Mouse (Mus musculus) hindbrain, embryonic 10.5 days (tissue): ENCODE results near the gene Igf1r. TPM values are rescaled to one million over a fixed set of nuclear protein-coding genes. Genes with fewer than 3 reads are reported as not detected.

Source experiments
- DNase-seq: peaks from one replicate; pipeline ENCODE4 v3.0.0-alpha.2; 2017; ENCODE audit warnings: low spot score
- H3K27ac ChIP-seq: fragments of 300-500 bp; sonication (generic); 2 replicates; pipeline ENCODE4 v1.5.1; 2016; ENCODE audit warnings: mild to moderate bottlenecking, moderate library complexity
- H3K27me3 ChIP-seq: fragments of 300-500 bp; sonication (generic); 2 replicates; pipeline ENCODE4 v1.6.1; 2016; ENCODE audit warnings: mild to moderate bottlenecking; ENCODE audit not compliant: poor library complexity, insufficient read depth, severe bottlenecking
- H3K36me3 ChIP-seq: fragments of 300-500 bp; sonication (generic); 2 replicates; pipeline ENCODE4 v1.6.1; 2016; ENCODE audit warnings: mild to moderate bottlenecking, moderate library complexity
- H3K4me1 ChIP-seq: fragments of 300-500 bp; sonication (generic); replicated peaks from 2 replicates; pipeline ENCODE4 v1.6.1; 2016; ENCODE audit warnings: mild to moderate bottlenecking
- H3K4me3 ChIP-seq: fragments of 300-500 bp; sonication (generic); 2 replicates; pipeline ENCODE4 v1.5.1; 2016; ENCODE audit warnings: mild to moderate bottlenecking, moderate library complexity
- H3K9me3 ChIP-seq: fragments of 300-500 bp; sonication (generic); 2 replicates; pipeline ENCODE4 v1.6.1; 2016; ENCODE audit warnings: mild to moderate bottlenecking, moderate library complexity
- WGBS: fragments of 180-500 bp; shearing (Covaris S2); methylation state at CpG from one replicate; pipeline ENCODE4 v1.1.7; 2016; 5-methylcytosine and 5-hydroxymethylcytosine counted together
- polyA plus RNA-seq: library from polyadenylated mRNA; unstranded; fragments of >200 nt; fragmentation: Nextera tagmentation; extraction: Ambion mirVana; gene quantifications from 2 replicates; pipeline ENCODE4 v1.2.1, GENCODE M21; 2016

Gene Igf1r
- polyA plus RNA-seq, 1 experiment from 2014 or later = 24.9 TPM

GRCm38 (mm10) chr7:68064647-68065362, 112.2 kb downstream of the Igf1r start:
- no peak overlapping the region for H3K4me3 ChIP-seq
- 0 out of 2 replicates have a peak, but pooled peaks cover 3% of the 10 kb centered on the region for H3K36me3 ChIP-seq
- no peaks in the 10 kb centered on the region for H3K9me3 ChIP-seq
- H3K27me3 ChIP-seq = no peaks in the 10 kb centered on the region
- no peak for DNase-seq
- 52% methylated on average over 11 of the region's 11 CpGs for WGBS
- peaks cover 45% of the 10 kb centered on the region for H3K4me1 ChIP-seq
- peak overlapping the region; percentile 30 for H3K27ac ChIP-seq

DNA sequence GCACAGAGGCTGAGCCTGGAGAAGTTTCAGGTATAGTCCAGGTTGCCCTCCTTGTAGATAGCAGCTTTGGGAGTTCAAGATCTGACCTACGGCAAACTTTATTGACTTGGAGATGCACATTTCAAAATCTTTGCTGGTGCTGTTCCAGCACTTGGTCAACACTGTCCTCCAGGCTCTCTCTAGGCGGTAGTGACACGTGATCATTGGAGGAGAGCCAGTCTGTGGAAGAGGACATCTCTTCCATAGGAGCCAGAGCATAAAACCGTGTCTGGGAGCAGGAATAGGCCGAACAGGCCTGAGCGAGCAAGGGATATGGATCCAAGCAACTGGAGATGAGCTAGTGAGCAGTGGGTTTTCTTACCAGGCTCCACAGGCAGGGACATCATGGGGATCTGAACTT, 113.3 kb downstream of the Igf1r start:
- Histone ChIP-seq H3K36me3 (0 out of 2 replicates have a peak, but pooled peaks cover 3% of the 10 kb centered on the region), H3K27me3 (no peaks in the 10 kb centered on the region), H3K4me1 (peaks cover 48% of the 10 kb centered on the region), H3K9me3 (no peaks in the 10 kb centered on the region), H3K27ac (no peak overlapping the region), H3K4me3 (no peak overlapping the region)
- 93% methylated on average over 6 of the region's 6 CpGs for WGBS
- no peak for DNase-seq

DNA sequence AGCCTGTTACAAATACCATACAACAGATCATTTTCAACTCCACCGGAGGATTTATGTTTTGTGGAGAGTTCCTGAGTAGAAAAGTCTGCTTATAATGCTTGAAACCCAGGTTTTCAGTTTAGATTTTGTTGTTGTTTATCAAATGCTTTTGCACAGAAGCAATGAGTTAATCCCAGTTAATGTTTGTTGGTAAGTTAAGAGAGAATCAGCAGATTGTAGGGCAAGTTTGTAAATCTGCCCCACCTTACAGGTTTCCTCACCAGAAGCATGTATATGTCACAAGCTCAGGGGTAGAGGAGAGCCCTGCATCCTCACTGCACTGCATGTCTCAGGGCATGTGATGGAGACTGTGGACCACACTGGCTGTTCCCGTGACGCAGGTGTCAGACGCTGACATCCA, 114.7 kb downstream of the Igf1r start:
- Histone ChIP-seq H3K4me3 (no peak overlapping the region), H3K27me3 (no peaks in the 10 kb centered on the region), H3K9me3 (no peaks in the 10 kb centered on the region), H3K27ac (no peak overlapping the region), H3K4me1 (peaks cover 47% of the 10 kb centered on the region), H3K36me3 (0 out of 2 replicates have a peak, but pooled peaks cover 3% of the 10 kb centered on the region)
- WGBS = 97% methylated on average over 4 of the region's 4 CpGs
- no peak for DNase-seq

- 0 out of 2 replicates have a peak, but pooled peaks cover 3% of the 10 kb centered on the region for H3K36me3 ChIP-seq
- WGBS = 87% methylated on average over 7 of the region's 7 CpGs
- no peak overlapping the region for H3K27ac ChIP-seq
- peaks cover 47% of the 10 kb centered on the region for H3K4me1 ChIP-seq
- DNase-seq = no peak
- no peak overlapping the region for H3K4me3 ChIP-seq
- H3K9me3 ChIP-seq = no peaks in the 10 kb centered on the region
- no peaks in the 10 kb centered on the region for H3K27me3 ChIP-seq
These were observed 116.7 kb downstream of the Igf1r start for GRCm38 (mm10) chr7:68069324-68069723.

- no peak overlapping the region for H3K27ac ChIP-seq
- WGBS = 65% methylated on average over 3 of the region's 3 CpGs
- H3K4me1 ChIP-seq = peaks cover 43% of the 10 kb centered on the region
- H3K4me3 ChIP-seq = no peak overlapping the region
- H3K36me3 ChIP-seq = 0 out of 2 replicates have a peak, but pooled peaks cover 3% of the 10 kb centered on the region
- DNase-seq = no peak
- H3K9me3 ChIP-seq = no peaks in the 10 kb centered on the region
- no peaks in the 10 kb centered on the region for H3K27me3 ChIP-seq
These were observed 117.4 kb downstream of the Igf1r start for GRCm38 (mm10) chr7:68070030-68070429.

DNA sequence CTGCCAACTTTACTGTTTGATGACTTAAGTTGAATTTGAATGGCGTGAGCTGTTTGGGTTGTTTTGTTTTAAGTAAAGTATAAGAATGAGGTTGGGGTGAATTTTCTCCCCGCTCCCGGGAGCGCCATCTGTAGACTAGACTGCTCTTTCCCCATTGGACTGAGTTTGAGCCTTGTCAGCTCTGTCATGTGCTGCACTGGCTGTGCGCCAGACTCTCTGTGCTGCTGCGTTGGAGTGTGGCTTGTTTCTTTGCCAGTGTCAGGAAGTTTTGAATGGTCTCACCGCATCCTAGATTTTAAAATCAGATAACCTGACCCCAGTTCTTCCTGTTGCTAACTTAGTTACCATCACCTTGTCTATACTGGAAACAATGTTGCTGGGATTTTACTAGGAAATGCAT, 118.0 kb downstream of the Igf1r start:
- no peaks in the 10 kb centered on the region for H3K27me3 ChIP-seq
- H3K4me3 ChIP-seq = no peak overlapping the region
- H3K4me1 ChIP-seq = peaks cover 46% of the 10 kb centered on the region
- 74% methylated on average over 7 of the region's 7 CpGs for WGBS
- 0 out of 2 replicates have a peak, but pooled peaks cover 3% of the 10 kb centered on the region for H3K36me3 ChIP-seq
- DNase-seq = no peak
- no peak overlapping the region for H3K27ac ChIP-seq
- no peaks in the 10 kb centered on the region for H3K9me3 ChIP-seq

GRCm38 (mm10) chr7:68071050-68071449, 118.4 kb downstream of the Igf1r start:
- 0 out of 2 replicates have a peak, but pooled peaks cover 3% of the 10 kb centered on the region for H3K36me3 ChIP-seq
- peaks cover 48% of the 10 kb centered on the region for H3K4me1 ChIP-seq
- no peaks in the 10 kb centered on the region for H3K27me3 ChIP-seq
- 85% methylated on average over 3 of the region's 3 CpGs for WGBS
- no peak for DNase-seq
- no peak overlapping the region for H3K4me3 ChIP-seq
- no peaks in the 10 kb centered on the region for H3K9me3 ChIP-seq
- no peak overlapping the region for H3K27ac ChIP-seq

- H3K36me3 ChIP-seq = 0 out of 2 replicates have a peak, but pooled peaks cover 3% of the 10 kb centered on the region
- WGBS = 94% methylated on average over 11 of the region's 11 CpGs
These were observed 119.1 kb downstream of the Igf1r start for GRCm38 (mm10) chr7:68071749-68072148.

GRCm38 (mm10) chr7:68072524-68073459, 120.2 kb downstream of the Igf1r start:
- Histone ChIP-seq H3K27ac (peak overlapping the region; percentile 57), H3K4me3 (no peak overlapping the region), H3K27me3 (no peaks in the 10 kb centered on the region), H3K36me3 (no peaks in the 10 kb centered on the region), H3K9me3 (no peaks in the 10 kb centered on the region), H3K4me1 (peaks cover 48% of the 10 kb centered on the region)
- WGBS = 79% methylated on average over 14 of the region's 14 CpGs
- DNase-seq = no peak

More at GRCm38 (mm10) chr7:68071749-68072148, 119.1 kb downstream of the Igf1r start:
- Histone ChIP-seq H3K4me1 (peaks cover 48% of the 10 kb centered on the region), H3K27me3 (no peaks in the 10 kb centered on the region), H3K9me3 (no peaks in the 10 kb centered on the region), H3K27ac (no peak overlapping the region), H3K4me3 (no peak overlapping the region)
- DNase-seq = no peak

GRCm38 (mm10) chr7:68073460-68073806, 120.8 kb downstream of the Igf1r start:
- Histone ChIP-seq H3K4me3 (no peak overlapping the region), H3K27ac (peak overlapping the region; percentile 57; the same call in 1 of the 2 replicates), H3K27me3 (no peaks in the 10 kb centered on the region), H3K4me1 (peaks cover 50% of the 10 kb centered on the region), H3K9me3 (no peaks in the 10 kb centered on the region), H3K36me3 (no peaks in the 10 kb centered on the region)
- 45% methylated on average over 8 of the region's 8 CpGs for WGBS
- peak; percentile 38 for DNase-seq

DNA sequence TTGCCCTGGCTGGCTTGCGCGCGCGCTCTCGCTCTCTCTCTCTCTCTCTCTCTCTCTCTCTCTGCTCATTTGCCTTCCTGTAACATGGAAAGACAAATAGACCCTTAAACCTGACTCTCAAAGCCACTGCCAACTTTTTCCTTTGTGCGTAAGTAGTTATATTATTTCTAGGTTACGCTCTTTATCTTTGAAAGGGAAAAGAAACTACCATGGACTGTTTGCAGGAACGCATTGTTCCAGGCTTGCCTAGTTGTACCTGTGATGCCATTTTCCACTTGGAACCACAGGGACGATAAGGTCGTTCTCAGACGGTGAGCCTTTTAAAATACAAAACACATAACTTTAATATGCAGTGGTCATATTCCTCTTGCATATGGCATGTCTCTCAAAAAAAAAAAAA, 122.1 kb downstream of the Igf1r start:
- no peaks in the 10 kb centered on the region for H3K9me3 ChIP-seq
- DNase-seq = no peak
- 95% methylated on average over 11 of the region's 11 CpGs for WGBS
- no peaks in the 10 kb centered on the region for H3K27me3 ChIP-seq
- no peaks in the 10 kb centered on the region for H3K36me3 ChIP-seq
- 0 out of 2 replicates have a peak overlapping the region, but pooled peaks have one; percentile 16 for H3K27ac ChIP-seq
- H3K4me3 ChIP-seq = no peak overlapping the region
- peaks cover 63% of the 10 kb centered on the region for H3K4me1 ChIP-seq

DNA sequence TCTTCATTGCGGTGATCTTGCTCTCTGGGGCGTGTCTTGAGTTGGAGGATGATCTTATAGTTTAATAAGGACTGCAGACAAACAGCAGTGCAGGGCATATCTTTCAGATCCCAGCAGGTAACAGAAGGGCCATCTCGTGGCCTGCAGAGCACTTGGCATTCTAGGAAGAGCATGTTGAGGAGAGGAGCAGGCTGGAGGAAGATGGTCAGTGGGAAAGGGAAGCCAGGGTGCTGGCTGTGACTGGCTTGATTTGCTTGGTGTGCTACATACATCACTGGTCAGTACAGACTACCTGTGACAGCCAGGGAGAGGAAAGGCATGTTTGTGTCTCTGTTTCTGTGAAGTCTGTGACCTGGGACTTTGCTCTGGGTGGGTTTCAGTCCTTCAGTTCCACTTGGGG, 122.8 kb downstream of the Igf1r start:
- WGBS = 74% methylated on average over 3 of the region's 3 CpGs
- H3K27ac ChIP-seq = no peak overlapping the region
- H3K9me3 ChIP-seq = no peaks in the 10 kb centered on the region
- H3K36me3 ChIP-seq = no peaks in the 10 kb centered on the region
- DNase-seq = no peak
- H3K27me3 ChIP-seq = no peaks in the 10 kb centered on the region
- no peak overlapping the region for H3K4me3 ChIP-seq
- H3K4me1 ChIP-seq = peaks cover 69% of the 10 kb centered on the region
